Mouse (Mus musculus): Measurements from ENCODE around the gene Tnfrsf25. TPM values are rescaled to one million over a fixed set of nuclear protein-coding genes. Genes with fewer than 3 reads are reported as not detected.

Gene Tnfrsf25
- total and polyA plus RNA-seq, 3 experiments = 1.5 TPM; not detected in 2

DNA sequence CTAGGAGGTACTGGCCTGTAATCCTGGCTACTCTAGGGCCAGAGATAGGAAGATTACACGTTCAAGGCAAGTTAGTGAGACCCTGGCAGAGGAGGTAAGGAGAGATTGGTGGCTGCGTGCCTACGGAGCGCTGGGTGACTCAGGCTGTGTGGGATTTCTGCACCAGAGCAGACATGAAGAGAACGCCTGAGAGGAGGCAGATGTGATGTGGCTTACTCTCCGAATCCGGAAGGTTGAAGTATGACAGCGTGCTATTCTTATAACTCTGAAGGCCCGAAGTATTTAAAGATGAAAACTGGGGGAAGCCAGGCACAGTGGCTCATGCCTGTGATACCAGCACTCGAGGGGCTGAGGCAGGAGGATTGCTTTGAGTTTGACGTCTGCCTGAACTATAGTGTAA lies 15.2 kb upstream of the Tnfrsf25 start:
- no peak for DNase-seq (ENCODE audit: extremely low read depth)
- Histone ChIP-seq H3K9ac (ENCODE audit: insufficient read depth, low read depth) (no peak overlapping the region), H3K27ac (ENCODE audit: insufficient read depth, low read depth) (no peak overlapping the region), H3K27me3 (replicated peaks) (peaks cover 73% of the 10 kb centered on the region), H3K36me3 (replicated peaks in 1 of 2; ENCODE audit: control insufficient read depth in 1 of 2, insufficient read depth in 1 of 2, low read length in 1 of 2) (no peaks in the 10 kb centered on the region), H3K9me3 (replicated peaks; ENCODE audit: low read length) (no peaks in the 10 kb centered on the region), H3K4me3 (replicated peaks in 1 of 3; ENCODE audit: low read depth in 2 of 3, low read length in 2 of 3, poor library complexity in 1 of 3) (no peak overlapping the region), H3K4me1 (ENCODE audit: control insufficient read depth in 1 of 2, insufficient read depth in 2 of 2) (peaks cover 0 to 6% of the 10 kb centered on the region in 2 experiments; a peak in 1 of 4 replicates), H3K4me2 (ENCODE audit: insufficient read depth, low read depth, poor library complexity, severe bottlenecking) (no peak overlapping the region), H3K79me2 (replicated peaks; ENCODE audit: control insufficient read depth, extremely low read depth, insufficient read depth, poor library complexity, severe bottlenecking) (no peaks in the 10 kb centered on the region)
- TF ChIP-seq IRF4 (IDR thresholded peaks at IDR 0.05; ENCODE audit: low read depth, low read length) (no peak), MAFK (IDR thresholded peaks at IDR 0.05; ENCODE audit: insufficient replicate concordance, low read length) (no peak), ZC3H11A (IDR thresholded peaks at IDR 0.05; ENCODE audit: low read depth, low read length) (no peak), MAZ (IDR thresholded peaks at IDR 0.05; ENCODE audit: low read depth, low read length) (no peak), HCFC1 (IDR thresholded peaks at IDR 0.05; ENCODE audit: low read depth, low read length) (no peak), JUND (conservative IDR thresholded peaks at IDR 0.05; ENCODE audit: low read depth, low read length) (no peak), NRF1 (IDR thresholded peaks at IDR 0.05; ENCODE audit: low read depth, low read length) (no peak)
- dilution Hi-C loops (cut with MboI; ENCODE audit: extremely low pct_ligation_motif_present, extremely low pct_unique_long_range_greater_than_20kb, low sequenced_read_pairs) (no loop called here), in situ Hi-C loops (cut with MboI; ENCODE audit: low pct_ligation_motif_present, low pct_unique_long_range_greater_than_20kb, low sequenced_read_pairs) (no loop called here)

DNA sequence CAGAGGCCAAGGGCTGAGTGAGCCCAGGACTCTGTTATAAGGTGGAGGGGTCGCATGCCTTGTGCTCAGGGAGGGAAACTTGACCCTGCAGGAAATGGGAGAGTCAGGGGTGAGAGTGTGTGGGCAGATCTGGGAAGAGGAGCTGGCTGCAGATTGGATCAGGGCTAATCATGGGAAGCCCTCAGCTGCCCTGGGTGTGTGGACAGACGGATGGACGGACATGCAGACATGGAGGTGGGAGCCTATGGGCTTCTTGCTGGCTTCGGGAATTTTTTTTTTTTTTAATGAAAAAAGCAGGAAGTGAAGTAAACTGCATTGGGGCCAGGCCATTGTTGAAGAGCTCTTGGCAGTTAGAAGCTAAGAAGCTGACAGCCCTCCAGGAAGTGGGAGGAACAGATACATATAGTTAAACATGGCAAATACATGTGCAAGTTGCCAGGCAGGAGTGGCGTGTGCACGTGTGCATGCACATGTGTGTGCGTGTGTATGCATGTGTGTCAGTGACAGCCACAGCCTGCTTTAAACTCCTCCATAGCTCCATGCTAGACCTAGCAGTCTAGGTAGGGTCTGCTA lies 14.6 kb upstream of the Tnfrsf25 start:
- H3K27me3 ChIP-seq (replicated peaks) = peaks cover 75% of the 10 kb centered on the region
- no peak overlapping the region for H3K9ac ChIP-seq (ENCODE audit: insufficient read depth, low read depth)
- no peak overlapping the region for H3K4me2 ChIP-seq (ENCODE audit: insufficient read depth, low read depth, poor library complexity, severe bottlenecking)
- TF ChIP-seq POLR2AphosphoS2 (IDR thresholded peaks at IDR 0.05; ENCODE audit: low read depth, low read length) = no peak
- no peak for TF ChIP-seq TCF12 (IDR thresholded peaks at IDR 0.05; ENCODE audit: low read depth, low read length)
- DNase-seq (ENCODE audit: extremely low read depth) = no peak
- no peaks in the 10 kb centered on the region for H3K9me3 ChIP-seq (replicated peaks; ENCODE audit: low read length)
- H3K79me2 ChIP-seq (replicated peaks; ENCODE audit: control insufficient read depth, extremely low read depth, insufficient read depth, poor library complexity, severe bottlenecking) = no peaks in the 10 kb centered on the region
- H3K27ac ChIP-seq (ENCODE audit: insufficient read depth, low read depth) = no peak overlapping the region
- dilution Hi-C loops (cut with MboI; ENCODE audit: extremely low pct_ligation_motif_present, extremely low pct_unique_long_range_greater_than_20kb, low sequenced_read_pairs) (no loop called here), in situ Hi-C loops (cut with MboI; ENCODE audit: low pct_ligation_motif_present, low pct_unique_long_range_greater_than_20kb, low sequenced_read_pairs) (no loop called here)
- no peaks in the 10 kb centered on the region for H3K36me3 ChIP-seq (replicated peaks in 1 of 2; ENCODE audit: control insufficient read depth in 1 of 2, insufficient read depth in 1 of 2, low read length in 1 of 2)
- peaks cover 0 to 6% of the 10 kb centered on the region in 2 experiments; a peak in 1 of 4 replicates for H3K4me1 ChIP-seq (ENCODE audit: control insufficient read depth in 1 of 2, insufficient read depth in 2 of 2)
- no peak overlapping the region for H3K4me3 ChIP-seq (replicated peaks in 1 of 3; ENCODE audit: low read depth in 2 of 3, low read length in 2 of 3, poor library complexity in 1 of 3)

DNA sequence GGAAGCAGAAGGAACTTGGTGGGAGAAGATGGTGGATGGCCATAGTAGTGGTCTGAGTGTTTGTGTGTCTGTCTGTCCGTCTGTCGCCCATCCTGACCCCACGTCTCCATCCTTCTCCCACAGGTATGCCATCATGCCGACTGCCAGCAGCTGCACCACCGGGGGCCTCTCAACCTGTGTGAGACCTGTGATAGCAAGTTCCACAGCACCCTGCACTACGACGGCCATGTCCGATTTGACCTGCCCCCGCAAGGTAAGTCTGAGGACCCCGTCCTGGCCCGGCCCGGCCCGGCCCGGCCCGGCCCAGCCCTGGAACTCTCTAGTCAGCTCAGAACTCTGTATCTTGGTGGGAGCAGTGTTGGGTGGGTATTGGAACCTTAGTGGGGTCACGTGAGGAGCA lies 13.8 kb upstream of the Tnfrsf25 start:
- H3K36me3 ChIP-seq (replicated peaks in 1 of 2; ENCODE audit: control insufficient read depth in 1 of 2, insufficient read depth in 1 of 2, low read length in 1 of 2) = no peaks in the 10 kb centered on the region

More for the DNA sequence above, 13.8 kb upstream of the Tnfrsf25 start:
- no peaks in the 10 kb centered on the region for H3K9me3 ChIP-seq (replicated peaks; ENCODE audit: low read length)
- TF ChIP-seq ZC3H11A (IDR thresholded peaks at IDR 0.05; ENCODE audit: low read depth, low read length) = no peak
- H3K4me1 ChIP-seq (ENCODE audit: control insufficient read depth in 1 of 2, insufficient read depth in 2 of 2) = peaks cover 0 to 6% of the 10 kb centered on the region in 2 experiments; a peak in 1 of 4 replicates
- no peaks in the 10 kb centered on the region for H3K79me2 ChIP-seq (replicated peaks; ENCODE audit: control insufficient read depth, extremely low read depth, insufficient read depth, poor library complexity, severe bottlenecking)
- in situ Hi-C loops (cut with MboI; ENCODE audit: low pct_ligation_motif_present, low pct_unique_long_range_greater_than_20kb, low sequenced_read_pairs) = no loop called here
- dilution Hi-C loops (cut with MboI; ENCODE audit: extremely low pct_ligation_motif_present, extremely low pct_unique_long_range_greater_than_20kb, low sequenced_read_pairs) = no loop called here
- no peak for DNase-seq (ENCODE audit: extremely low read depth)
- H3K9ac ChIP-seq (ENCODE audit: insufficient read depth, low read depth) = no peak overlapping the region
- no peak overlapping the region for H3K27ac ChIP-seq (ENCODE audit: insufficient read depth, low read depth)
- H3K27me3 ChIP-seq (replicated peaks) = peaks cover 73% of the 10 kb centered on the region
- H3K4me3 ChIP-seq (replicated peaks in 1 of 3; ENCODE audit: low read depth in 2 of 3, low read length in 2 of 3, poor library complexity in 1 of 3) = no peak overlapping the region
- H3K4me2 ChIP-seq (ENCODE audit: insufficient read depth, low read depth, poor library complexity, severe bottlenecking) = no peak overlapping the region
